Mouse (Mus musculus) liver, embryonic 18 days (tissue): ENCODE results near the gene Mndal. TPM values are rescaled to one million over a fixed set of nuclear protein-coding genes. Genes with fewer than 3 reads are reported as not detected.

Experiments used
- polyA plus RNA-seq: library from polyadenylated mRNA; depleted of rRNA; stranded (reverse); fragments of >200 nt; gene quantifications from 2 replicates; pipeline ENCODE4 v1.2.3, GENCODE M21; 2012; rRNA removed

Gene Mndal
- polyA plus RNA-seq: 11.5 and 13.0 TPM in 2 replicates

DNA sequence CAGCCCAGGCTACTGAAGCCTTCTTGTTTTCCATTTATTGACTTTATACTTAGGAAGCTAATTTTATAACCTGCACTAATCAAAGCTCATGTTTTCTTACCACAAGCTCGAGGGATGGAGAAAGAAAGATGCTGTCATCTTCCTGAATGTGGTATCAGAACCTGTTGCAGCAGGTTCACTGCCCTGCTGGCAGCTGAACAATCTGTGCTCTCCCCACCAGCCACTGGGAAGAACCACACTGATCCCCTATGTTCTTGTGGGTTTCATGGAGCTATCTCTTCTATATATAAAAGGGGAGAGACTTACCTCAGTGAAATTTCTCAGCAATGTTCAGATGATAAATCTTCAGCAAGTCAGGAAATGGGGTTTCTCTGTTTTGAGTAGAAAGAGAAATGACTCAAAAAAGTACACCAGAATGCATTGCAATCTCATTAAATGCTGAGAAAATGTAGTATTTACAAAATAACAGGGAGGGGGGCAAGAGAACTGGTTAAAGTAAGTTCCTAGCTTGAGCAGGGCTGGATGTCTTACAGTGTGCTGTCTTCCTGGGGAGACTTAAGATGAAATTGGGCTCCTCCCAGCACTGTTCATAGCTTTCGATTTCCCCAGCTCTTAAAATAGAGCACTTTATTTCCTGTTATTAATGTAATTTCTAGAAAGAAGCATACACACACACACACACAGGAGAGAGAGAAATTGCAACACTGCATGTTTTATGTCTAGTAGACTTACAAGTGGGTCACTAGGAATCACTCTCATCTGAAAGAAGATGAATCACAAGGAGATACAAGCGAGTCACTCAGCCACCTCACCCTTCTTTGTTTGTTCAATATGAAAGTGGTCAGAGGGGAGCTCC is at the start of gene Mndal, which contains the start of gene Ifi203:
Gene Mndal (minus strand): TSS at position 568 of the 856 bp plus-strand sequence.
Gene Ifi203 (minus strand): TSS at position 749 of the 856 bp plus-strand sequence.

GRCm38 (mm10) chr1:173982694-173983305 is 40.5 kb upstream of the Mndal start, which contains the start of gene Ifi202b:
TSS of gene Ifi202b (minus strand) at chr1:173982744.

GRCm38 (mm10) chr1:173912548-173913255 is 29.6 kb downstream of the Mndal start, which contains the start of gene Ifi211:
TSS of gene Ifi211 (minus strand) at chr1:173913046.

Other genes starting within 250 kb of the Mndal start
- gene Ifi207, start 200.7 kb downstream of the Mndal start, polyA plus RNA-seq: 7.2 and 7.6 TPM in 2 replicates
- 12.9 and 14.1 TPM in 2 replicates for gene Ifi204, start 175.5 kb downstream of the Mndal start, polyA plus RNA-seq
- gene Ifi211, start 29.4 kb downstream of the Mndal start, polyA plus RNA-seq: 6.9 and 7.9 TPM in 2 replicates
- gene Ifi203, start 181 bp upstream of the Mndal start, polyA plus RNA-seq: 6.8 and 8.2 TPM in 2 replicates
- not detected in 2 replicates for gene Ifi202b, start 40.3 kb upstream of the Mndal start, polyA plus RNA-seq
- 1.5 and 2.3 TPM in 2 replicates for gene Ifi205, start 89.3 kb upstream of the Mndal start, polyA plus RNA-seq
- 0.18 and 0.19 TPM in 2 replicates for gene Olfr433, start 98.2 kb upstream of the Mndal start, polyA plus RNA-seq
- 0.01 TPM in 2 replicates for gene Olfr432, start 106.7 kb upstream of the Mndal start, polyA plus RNA-seq
- not detected in 2 replicates for gene Olfr430, start 124.1 kb upstream of the Mndal start, polyA plus RNA-seq
- gene Olfr429, start 141.8 kb upstream of the Mndal start, polyA plus RNA-seq: not detected in 2 replicates
- not detected in 2 replicates for gene Olfr427, start 154.4 kb upstream of the Mndal start, polyA plus RNA-seq
- 0.02 TPM in 1 of 2 replicates, not detected in the other for gene Olfr231, start 178.7 kb upstream of the Mndal start, polyA plus RNA-seq
- not detected in 2 replicates for gene Olfr424, start 189.0 kb upstream of the Mndal start, polyA plus RNA-seq
- gene Olfr420, start 213.1 kb upstream of the Mndal start, polyA plus RNA-seq: not detected in 2 replicates
- gene Spta1, start 230.3 kb upstream of the Mndal start, polyA plus RNA-seq: 14.8 and 15.7 TPM in 2 replicates